Mouse (Mus musculus): Measurements from ENCODE around the gene Gabpa. TPM values are rescaled to one million over a fixed set of nuclear protein-coding genes. Genes with fewer than 3 reads are reported as not detected.
A peak's percentile ranks its signal among the peaks of the same experiment; 100 is the strongest.

Gabpa gene
- total RNA-seq, 1 experiment from 2014 or later = 49.2 TPM

DNA sequence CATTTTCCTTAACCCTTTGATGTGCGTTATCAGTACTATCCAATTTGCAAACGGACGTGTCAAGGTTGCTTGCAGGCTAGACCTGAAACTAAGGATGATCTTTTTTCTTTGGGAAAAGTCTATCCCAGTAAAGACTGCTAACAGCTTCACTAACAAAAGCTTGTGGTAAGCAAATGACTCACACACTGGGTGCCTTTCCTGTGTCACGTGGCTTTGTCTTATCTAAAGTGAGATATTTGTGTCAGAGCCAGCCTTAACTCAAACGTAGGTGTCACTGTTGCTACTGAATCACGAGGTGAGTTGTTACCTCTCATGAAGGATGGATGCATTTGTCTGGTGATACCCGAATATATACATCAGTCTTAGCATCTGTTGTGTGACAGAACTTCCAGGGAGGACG is 29.9 kb downstream of the Gabpa start:
- DNase-seq = no peak

DNA sequence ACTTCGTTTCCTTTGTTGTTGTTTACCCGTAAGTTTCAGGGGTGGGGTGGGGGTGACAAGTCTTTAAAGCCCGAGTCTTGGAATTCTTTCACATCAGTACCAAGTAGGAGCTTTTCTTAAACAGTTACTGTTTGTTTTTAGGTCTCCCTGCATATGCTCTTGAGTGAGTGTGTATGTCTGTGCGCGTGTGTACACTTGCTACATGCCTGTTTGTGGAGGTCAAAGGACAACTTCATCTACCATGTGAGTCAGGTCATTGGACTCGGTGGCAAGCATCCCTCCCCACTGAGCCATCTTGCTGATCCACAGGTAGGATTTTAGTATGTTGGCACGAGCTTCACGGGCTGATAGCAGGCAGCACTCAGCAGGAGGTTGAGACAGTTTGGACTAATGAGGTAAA is 39.1 kb downstream of the Gabpa start:
- no peak for DNase-seq

DNA sequence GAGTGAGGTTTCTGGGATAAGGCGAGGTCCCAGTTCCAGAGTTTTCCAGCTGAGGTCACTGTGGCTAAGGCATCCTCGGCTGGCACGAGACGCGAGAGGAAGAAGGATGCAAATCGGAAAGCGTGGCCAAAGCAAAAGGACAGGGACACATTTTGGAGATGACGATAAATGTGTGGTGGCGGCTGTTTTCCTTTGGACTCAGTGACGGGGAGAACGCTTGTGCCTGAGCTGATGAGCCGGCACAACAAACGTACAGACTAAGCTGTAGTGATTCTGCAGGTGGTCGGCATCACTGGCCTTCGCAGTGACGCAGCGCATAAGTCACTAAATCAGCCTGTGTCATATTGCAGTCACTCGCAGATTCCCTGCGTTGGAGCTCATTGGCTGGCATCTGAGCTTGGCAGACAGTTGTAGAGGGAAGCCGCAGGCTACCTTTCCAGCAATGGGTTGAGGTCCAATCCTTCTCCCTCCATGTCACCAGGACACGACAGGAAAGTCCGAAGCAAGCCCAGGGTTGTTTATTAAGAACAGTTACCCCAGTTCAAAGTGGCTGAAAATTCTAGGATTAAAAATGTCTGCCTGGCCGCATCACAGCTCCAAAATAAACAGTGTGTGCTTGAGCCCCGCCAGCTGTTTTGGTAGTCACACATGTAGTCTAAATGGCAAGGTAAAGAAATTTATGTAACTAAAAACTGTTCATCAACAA is 40.4 kb downstream of the Gabpa start:
- DNase-seq = no peak

DNA sequence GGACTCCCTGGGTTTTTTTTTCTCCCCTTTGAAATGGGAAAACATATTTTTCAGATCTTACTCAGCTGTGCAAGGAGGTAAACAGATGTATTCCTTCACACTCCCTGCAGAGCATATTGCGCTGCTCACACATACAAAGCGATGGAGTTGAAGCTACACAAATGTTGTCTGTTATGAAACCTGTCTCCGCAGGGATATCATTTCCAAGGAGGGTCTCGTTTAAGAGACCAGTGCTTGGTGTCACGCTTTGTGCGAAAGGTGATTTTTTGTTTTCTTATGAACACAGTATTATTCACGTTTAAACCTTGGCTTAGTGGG is 41.0 kb downstream of the Gabpa start:
- DNase-seq = no peak

DNA sequence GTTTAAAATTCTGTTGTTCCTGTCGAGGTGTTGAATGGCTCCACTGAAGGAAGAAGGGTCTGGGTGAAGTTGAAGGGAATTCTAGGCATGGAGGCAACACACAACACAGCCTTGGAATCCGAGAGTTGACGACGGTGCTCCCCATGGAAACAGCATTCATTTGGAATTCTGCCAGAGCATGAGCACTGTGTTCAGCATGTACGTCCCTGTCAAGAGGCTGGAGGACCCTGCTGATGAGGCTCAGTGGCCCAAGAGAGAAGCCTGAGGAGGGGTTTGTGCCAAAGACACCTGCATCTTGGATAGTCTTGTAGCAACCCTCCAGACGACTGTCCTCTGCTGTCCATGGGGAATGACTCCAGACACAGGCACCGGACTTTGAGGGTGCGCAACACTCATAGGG is 41.4 kb downstream of the Gabpa start:
- DNase-seq = no peak

DNA sequence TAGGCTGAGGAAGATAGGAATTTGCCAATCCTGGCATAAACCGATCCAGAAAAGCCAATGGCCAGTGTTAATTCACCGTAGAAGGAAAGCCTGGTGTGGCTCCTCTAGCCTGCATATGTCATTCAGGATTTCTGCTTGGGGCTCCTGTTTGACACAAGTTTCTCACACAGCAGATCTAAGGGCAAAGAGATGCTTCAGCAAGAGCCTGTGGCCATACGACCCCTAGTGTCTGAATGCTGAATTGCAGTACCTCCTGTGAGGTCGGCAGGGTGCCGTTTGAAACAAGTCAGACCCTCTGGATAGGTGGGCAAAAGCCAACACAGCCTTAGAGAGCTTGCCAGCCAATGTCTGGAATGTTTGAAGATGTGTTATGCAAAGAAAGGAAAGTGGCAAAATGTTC is 44.4 kb downstream of the Gabpa start:
- DNase-seq = peak; percentile 63

DNA sequence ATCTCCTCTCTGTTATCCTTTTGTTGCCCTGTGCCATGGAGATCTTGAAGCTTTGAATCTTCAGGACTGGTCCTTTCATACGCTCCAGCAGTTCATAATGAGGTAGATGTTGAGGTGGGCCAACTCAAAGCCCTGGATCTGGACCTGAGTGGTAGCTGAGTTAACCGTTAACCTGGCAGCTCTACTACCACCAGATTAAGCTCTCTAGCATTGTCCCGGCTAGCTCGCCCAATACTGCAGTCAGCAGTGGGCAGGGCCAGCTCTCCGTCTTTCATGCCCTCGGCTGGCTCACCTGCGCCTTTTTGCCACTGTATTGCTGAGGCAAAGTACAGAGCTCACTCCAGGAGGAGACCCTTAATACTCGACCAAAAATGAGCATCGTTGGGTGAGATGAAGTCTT is 46.4 kb downstream of the Gabpa start:
- DNase-seq = no peak

DNA sequence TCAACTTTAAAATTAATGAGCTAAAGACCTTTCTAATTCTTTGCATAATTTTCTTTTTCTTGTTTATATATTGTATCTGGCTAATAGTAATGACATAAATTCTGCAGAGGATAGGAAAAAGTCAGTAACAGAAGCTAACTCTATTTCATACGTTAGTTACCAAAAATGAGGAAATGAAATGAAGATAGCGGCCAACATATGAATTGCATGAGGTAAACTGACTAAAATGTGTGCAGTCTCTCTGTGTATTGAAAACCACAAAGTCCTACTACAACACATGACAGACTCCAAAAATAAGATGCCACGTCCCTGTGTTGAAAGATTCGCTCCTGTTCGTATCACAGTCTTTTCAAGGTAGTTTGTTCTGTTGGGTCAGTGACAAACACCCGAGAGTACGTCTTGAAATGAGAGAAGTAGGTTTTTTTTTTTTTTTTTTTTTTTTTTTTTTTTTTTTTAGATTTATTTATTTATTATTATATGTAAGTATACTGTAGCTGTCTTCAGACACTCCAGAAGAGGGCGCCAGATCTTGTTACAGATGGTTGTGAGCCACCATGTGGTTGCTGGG is 47.1 kb downstream of the Gabpa start:
- no peak for DNase-seq

DNA sequence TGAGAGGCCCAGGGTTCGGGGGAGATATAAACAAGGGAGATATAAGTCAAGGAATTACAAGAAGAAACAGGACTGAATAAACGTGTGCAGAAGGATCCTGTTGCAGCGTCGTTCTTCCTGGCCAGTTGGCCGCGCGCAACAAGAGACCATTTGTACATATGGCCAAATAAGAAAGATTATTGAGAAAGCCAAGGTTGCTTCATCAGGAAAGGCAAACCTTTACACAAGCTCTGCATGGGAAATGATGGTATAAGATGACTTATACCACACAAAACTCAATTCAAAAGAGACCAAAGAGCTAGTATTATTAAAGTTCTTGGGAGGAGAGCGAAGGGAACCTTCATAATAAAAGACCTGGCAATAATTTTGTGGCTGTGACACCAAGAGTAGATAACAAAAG is 49.8 kb downstream of the Gabpa start:
- DNase-seq = no peak

DNA sequence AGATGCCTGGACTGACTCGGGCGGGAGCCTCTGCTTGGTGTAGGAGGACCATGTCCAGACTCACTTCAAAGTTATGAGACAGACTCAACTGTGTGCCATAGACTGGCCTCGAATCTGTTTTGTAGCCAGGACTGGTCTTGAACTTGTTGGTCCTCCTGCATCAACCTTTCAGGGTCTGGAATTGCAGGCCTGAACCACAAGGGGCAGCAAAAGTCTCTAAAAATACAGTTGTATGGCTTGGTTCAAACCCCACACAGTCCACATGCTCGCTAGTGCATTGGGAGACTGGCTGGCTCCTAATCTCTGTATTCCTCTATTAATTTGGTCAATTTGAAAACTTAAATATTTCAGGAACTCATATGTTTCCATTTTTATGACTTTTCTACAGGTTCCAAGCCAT is 68.3 kb downstream of the Gabpa start:
- no peak for DNase-seq

DNA sequence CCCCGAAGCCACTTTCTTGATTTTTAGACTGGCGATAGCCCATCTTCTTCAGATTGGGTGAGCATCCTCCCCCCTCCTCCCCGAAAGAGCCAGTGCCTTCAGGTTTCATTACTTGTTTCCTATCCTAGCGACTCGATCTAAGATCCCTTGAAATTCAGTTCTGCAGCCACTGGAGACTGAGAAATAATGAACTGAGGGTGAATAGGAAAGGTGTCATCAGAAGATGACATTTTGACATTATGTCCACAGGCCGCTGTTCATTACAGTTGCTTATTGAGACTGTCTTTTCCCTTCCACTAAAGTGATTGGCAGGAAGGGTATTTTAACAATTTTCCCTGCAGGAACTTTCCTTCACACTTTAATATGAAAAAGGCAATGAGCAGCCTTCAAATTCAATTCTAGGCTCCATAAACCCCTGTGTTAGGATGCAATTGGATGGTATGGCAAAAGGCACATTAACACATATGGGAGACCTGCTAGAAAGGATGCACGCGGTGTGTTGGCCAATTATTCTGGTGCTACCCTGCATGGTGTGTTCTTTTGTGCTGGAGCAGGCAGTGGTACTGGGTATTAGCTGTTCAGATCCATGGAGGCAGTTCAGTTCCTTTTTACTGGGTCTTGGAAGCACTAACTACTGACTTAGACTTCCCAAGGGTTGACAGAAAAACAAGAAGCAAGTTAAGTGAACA is 76.9 kb downstream of the Gabpa start:
- no peak for DNase-seq

Other genes starting within 250 kb of the Gabpa start
- 41.4 and 43.5 TPM in 2 replicates for gene Mrpl39, start 99.2 kb upstream of the Gabpa start, total RNA-seq (2021)
- 10.1 and 11.7 TPM in 2 replicates for gene Jam2, start 60.8 kb upstream of the Gabpa start, total RNA-seq (2021)
- gene Atp5j, start 700 bp downstream of the Gabpa start, total RNA-seq (2021) = 504 and 526 TPM in 2 replicates

All from adrenal gland, postnatal 25 days (tissue).